Mouse (Mus musculus): ENCODE results near the gene Sugt1.

The Sugt1 gene

GRCm38 (mm10) chr14:79607352-79607751, 19.9 kb downstream of the Sugt1 start:
- DNase-seq (ENCODE audit: low spot score): no peak

- DNase-seq (ENCODE audit: low spot score): no peak
Measured at GRCm38 (mm10) chr14:79608286-79608685, 20.8 kb downstream of the Sugt1 start.

GRCm38 (mm10) chr14:79617121-79617828, 29.8 kb downstream of the Sugt1 start:
- DNase-seq (ENCODE audit: low spot score): no peak

- DNase-seq (ENCODE audit: low spot score): no peak
Measured at GRCm38 (mm10) chr14:79619802-79620201, 32.3 kb downstream of the Sugt1 start.

GRCm38 (mm10) chr14:79621143-79621542, 33.7 kb downstream of the Sugt1 start:
- no peak for DNase-seq (ENCODE audit: low spot score)

GRCm38 (mm10) chr14:79632330-79632729, 44.8 kb downstream of the Sugt1 start:
- no peak for DNase-seq (ENCODE audit: low spot score)

GRCm38 (mm10) chr14:79633196-79633595, 45.7 kb downstream of the Sugt1 start:
- DNase-seq (ENCODE audit: low spot score): peak; percentile 26

- DNase-seq (ENCODE audit: low spot score): no peak
Measured at GRCm38 (mm10) chr14:79636814-79637213, 49.3 kb downstream of the Sugt1 start.

- DNase-seq (ENCODE audit: low spot score): no peak
Measured at GRCm38 (mm10) chr14:79642063-79642462, 54.6 kb downstream of the Sugt1 start.

GRCm38 (mm10) chr14:79645378-79645777, 57.9 kb downstream of the Sugt1 start:
- no peak for DNase-seq (ENCODE audit: low spot score)

- DNase-seq (ENCODE audit: low spot score): no peak
Measured at GRCm38 (mm10) chr14:79649680-79650079, 62.2 kb downstream of the Sugt1 start.

- peak; percentile 22 for DNase-seq (ENCODE audit: low spot score)
Measured at GRCm38 (mm10) chr14:79652654-79653053, 65.2 kb downstream of the Sugt1 start.

GRCm38 (mm10) chr14:79658286-79658685, 70.8 kb downstream of the Sugt1 start:
- DNase-seq (ENCODE audit: low spot score): no peak

- no peak for DNase-seq (ENCODE audit: low spot score)
Measured at GRCm38 (mm10) chr14:79658748-79659508, 71.4 kb downstream of the Sugt1 start.

GRCm38 (mm10) chr14:79660467-79660866, 73.0 kb downstream of the Sugt1 start:
- DNase-seq (ENCODE audit: low spot score): no peak

- DNase-seq (ENCODE audit: low spot score): peak; percentile 50
Measured at GRCm38 (mm10) chr14:79661005-79661917, 73.8 kb downstream of the Sugt1 start.

- no peak for DNase-seq (ENCODE audit: low spot score)
Measured at GRCm38 (mm10) chr14:79662001-79662400, 74.5 kb downstream of the Sugt1 start, which contains the start of gene Cnmd. Gene Cnmd (minus strand): TSS chr14:79662170.

- no peak for DNase-seq (ENCODE audit: low spot score)
Measured at GRCm38 (mm10) chr14:79671008-79671407, 83.5 kb downstream of the Sugt1 start.

- DNase-seq (ENCODE audit: low spot score): no peak
Measured at GRCm38 (mm10) chr14:79672567-79672966, 85.1 kb downstream of the Sugt1 start.

GRCm38 (mm10) chr14:79673083-79674013, 85.9 kb downstream of the Sugt1 start:
- no peak for DNase-seq (ENCODE audit: low spot score)

GRCm38 (mm10) chr14:79677108-79677753, 89.7 kb downstream of the Sugt1 start:
- DNase-seq (ENCODE audit: low spot score): no peak

Data from testis, postnatal 14 days (tissue).